Mouse (Mus musculus): ENCODE results near the gene Mettl25. TPM values are rescaled to one million over a fixed set of nuclear protein-coding genes. Genes with fewer than 3 reads are reported as not detected.

The Mettl25 gene
- polyA plus RNA-seq (2012; rRNA removed; ENCODE audit: low replicate concordance) = 0.97 and 1.2 TPM in 2 replicates

GRCm38 (mm10) chr10:105840928-105841888 lies at the start of gene Mettl25, which contains the start of gene Ccdc59:
TSS of gene Mettl25 (minus strand) at chr10:105841380.
TSS of gene Ccdc59 (plus strand) at chr10:105841067.

Other genes with a start within 250 kb of the Mettl25 start
- gene Ccdc59, start 313 bp downstream of the Mettl25 start, polyA plus RNA-seq (2012; rRNA removed; ENCODE audit: low replicate concordance) = 1.6 and 2.0 TPM in 2 replicates

Measured in duodenum, adult 2 months (tissue).